Mouse (Mus musculus): ENCODE results near the gene Prkaa2. TPM values are rescaled to one million over a fixed set of nuclear protein-coding genes. Genes with fewer than 3 reads are reported as not detected.

Gene Prkaa2
- polyA plus RNA-seq, 1 experiment from 2014 or later: 2.9 TPM

DNA sequence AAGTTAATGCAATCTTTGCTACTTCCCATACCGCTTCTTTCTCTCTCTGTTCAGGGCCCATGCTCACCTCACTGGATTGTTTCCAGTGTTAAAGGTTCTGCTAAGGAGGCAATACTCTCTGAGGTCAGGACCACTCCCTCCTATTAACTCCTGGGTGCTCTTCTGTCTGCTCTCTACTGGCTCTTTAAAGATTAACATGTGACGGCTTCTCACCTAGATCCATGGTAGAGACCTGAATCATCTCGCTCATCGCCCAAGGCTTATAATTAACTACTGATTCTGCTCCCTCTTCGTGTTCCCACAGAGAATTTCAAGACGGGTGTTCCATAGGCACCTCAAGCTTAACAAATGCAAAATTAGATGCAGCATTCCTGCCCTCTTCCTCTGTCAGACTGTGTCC, 33.5 kb downstream of the Prkaa2 start:
- no peaks in the 10 kb centered on the region for H3K27me3 ChIP-seq (replicated peaks; ENCODE audit: control insufficient read depth, insufficient read depth, low read length)
- DNase-seq (ENCODE audit: low spot score) (no peak), ATAC-seq (replicated peaks; ENCODE audit: low FRiP score, low TSS enrichment, low read depth) (no peak)
- no peak overlapping the region for H3K9ac ChIP-seq (ENCODE audit: low read length)
- H3K4me1 ChIP-seq (replicated peaks; ENCODE audit: control insufficient read depth, insufficient read depth, low read length): no peaks in the 10 kb centered on the region
- H3K4me2 ChIP-seq (ENCODE audit: low read length): no peak overlapping the region
- 86% methylated on average over 6 of the region's 6 CpGs for WGBS
- no peak overlapping the region for H3K4me3 ChIP-seq (ENCODE audit: low read depth, low read length)
- no peaks in the 10 kb centered on the region for H3K9me3 ChIP-seq (ENCODE audit: control insufficient read depth, low read length)
- H3K36me3 ChIP-seq (ENCODE audit: control insufficient read depth, insufficient read depth, low read length): no peaks in the 10 kb centered on the region
- no peak overlapping the region for H3K27ac ChIP-seq (ENCODE audit: low read depth)

- no peak overlapping the region for H3K4me2 ChIP-seq (ENCODE audit: low read length)
- H3K27me3 ChIP-seq (replicated peaks; ENCODE audit: control insufficient read depth, insufficient read depth, low read length): no peaks in the 10 kb centered on the region
- no peaks in the 10 kb centered on the region for H3K9me3 ChIP-seq (ENCODE audit: control insufficient read depth, low read length)
- WGBS: 94% methylated on average over 3 of the region's 3 CpGs
- H3K4me3 ChIP-seq (ENCODE audit: low read depth, low read length): no peak overlapping the region
- H3K36me3 ChIP-seq (ENCODE audit: control insufficient read depth, insufficient read depth, low read length): no peaks in the 10 kb centered on the region
- H3K4me1 ChIP-seq (replicated peaks; ENCODE audit: control insufficient read depth, insufficient read depth, low read length): no peaks in the 10 kb centered on the region
- H3K9ac ChIP-seq (ENCODE audit: low read length): no peak overlapping the region
- H3K27ac ChIP-seq (ENCODE audit: low read depth): no peak overlapping the region
- DNase-seq (ENCODE audit: low spot score) (no peak), ATAC-seq (replicated peaks; ENCODE audit: low FRiP score, low TSS enrichment, low read depth) (no peak)
Measured at GRCm38 (mm10) chr4:105071761-105072427, 37.8 kb downstream of the Prkaa2 start.

GRCm38 (mm10) chr4:105070982-105071381, 38.7 kb downstream of the Prkaa2 start:
- Histone ChIP-seq H3K4me3 (ENCODE audit: low read depth, low read length) (no peak overlapping the region), H3K9ac (ENCODE audit: low read length) (no peak overlapping the region), H3K27ac (ENCODE audit: low read depth) (no peak overlapping the region), H3K4me2 (ENCODE audit: low read length) (no peak overlapping the region), H3K9me3 (ENCODE audit: control insufficient read depth, low read length) (no peaks in the 10 kb centered on the region), H3K4me1 (replicated peaks; ENCODE audit: control insufficient read depth, insufficient read depth, low read length) (no peaks in the 10 kb centered on the region), H3K36me3 (ENCODE audit: control insufficient read depth, insufficient read depth, low read length) (no peaks in the 10 kb centered on the region), H3K27me3 (replicated peaks; ENCODE audit: control insufficient read depth, insufficient read depth, low read length) (no peaks in the 10 kb centered on the region)
- DNase-seq (ENCODE audit: low spot score): peak; percentile 84
- no peak; the same call in 1 of the 2 replicates for ATAC-seq (replicated peaks; ENCODE audit: low FRiP score, low TSS enrichment, low read depth)
- 39% methylated on average over 3 of the region's 3 CpGs for WGBS

- no peaks in the 10 kb centered on the region for H3K27me3 ChIP-seq (replicated peaks; ENCODE audit: control insufficient read depth, insufficient read depth, low read length)
- 89% methylated on average over 5 of the region's 5 CpGs for WGBS
- H3K9me3 ChIP-seq (ENCODE audit: control insufficient read depth, low read length): no peaks in the 10 kb centered on the region
- H3K4me1 ChIP-seq (replicated peaks; ENCODE audit: control insufficient read depth, insufficient read depth, low read length): peaks cover 4% of the 10 kb centered on the region; the same call in 1 of the 2 replicates
- no peak for DNase-seq (ENCODE audit: low spot score)
- H3K4me3 ChIP-seq (ENCODE audit: low read depth, low read length): no peak overlapping the region
- ATAC-seq (replicated peaks; ENCODE audit: low FRiP score, low TSS enrichment, low read depth): no peak
- no peaks in the 10 kb centered on the region for H3K36me3 ChIP-seq (ENCODE audit: control insufficient read depth, insufficient read depth, low read length)
- no peak overlapping the region for H3K9ac ChIP-seq (ENCODE audit: low read length)
- no peak overlapping the region for H3K27ac ChIP-seq (ENCODE audit: low read depth)
- no peak overlapping the region for H3K4me2 ChIP-seq (ENCODE audit: low read length)
Measured at GRCm38 (mm10) chr4:105051291-105051690, 58.4 kb downstream of the Prkaa2 start.

GRCm38 (mm10) chr4:105050041-105050440, 59.6 kb downstream of the Prkaa2 start:
- H3K27ac ChIP-seq (ENCODE audit: low read depth): no peak overlapping the region
- ATAC-seq (replicated peaks; ENCODE audit: low FRiP score, low TSS enrichment, low read depth) (no peak), DNase-seq (ENCODE audit: low spot score) (no peak)
- no peaks in the 10 kb centered on the region for H3K27me3 ChIP-seq (replicated peaks; ENCODE audit: control insufficient read depth, insufficient read depth, low read length)
- WGBS: 71% methylated on average over 1 of the region's 1 CpGs
- no peaks in the 10 kb centered on the region for H3K36me3 ChIP-seq (ENCODE audit: control insufficient read depth, insufficient read depth, low read length)
- peaks cover 4% of the 10 kb centered on the region; the same call in 1 of the 2 replicates for H3K4me1 ChIP-seq (replicated peaks; ENCODE audit: control insufficient read depth, insufficient read depth, low read length)
- no peak overlapping the region for H3K4me2 ChIP-seq (ENCODE audit: low read length)
- H3K9me3 ChIP-seq (ENCODE audit: control insufficient read depth, low read length): no peaks in the 10 kb centered on the region
- H3K9ac ChIP-seq (ENCODE audit: low read length): no peak overlapping the region
- no peak overlapping the region for H3K4me3 ChIP-seq (ENCODE audit: low read depth, low read length)

DNA sequence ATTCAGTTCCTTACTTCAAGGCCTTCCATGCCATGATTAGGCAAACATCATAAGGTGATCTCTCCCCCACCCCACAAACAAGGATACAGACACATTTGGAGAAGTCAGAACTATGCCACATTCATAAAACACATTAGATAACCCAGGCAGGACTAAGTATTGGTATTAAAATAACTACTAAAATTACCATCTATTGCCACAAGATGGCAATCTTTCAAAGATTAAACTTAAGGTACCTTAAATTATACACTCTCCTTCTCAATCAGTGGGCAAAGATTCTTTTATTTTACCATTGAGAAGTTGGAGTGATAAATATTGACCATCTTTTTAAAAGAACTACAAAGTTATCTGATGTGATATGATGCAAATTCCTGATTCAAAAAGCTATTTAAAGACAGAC, 75.4 kb downstream of the Prkaa2 start:
- ATAC-seq (replicated peaks; ENCODE audit: low FRiP score, low TSS enrichment, low read depth): no peak
- H3K4me2 ChIP-seq (ENCODE audit: low read length): no peak overlapping the region
- no peaks in the 10 kb centered on the region for H3K36me3 ChIP-seq (ENCODE audit: control insufficient read depth, insufficient read depth, low read length)
- no peak overlapping the region for H3K4me3 ChIP-seq (ENCODE audit: low read depth, low read length)
- H3K4me1 ChIP-seq (replicated peaks; ENCODE audit: control insufficient read depth, insufficient read depth, low read length): no peaks in the 10 kb centered on the region
- no peak overlapping the region for H3K9ac ChIP-seq (ENCODE audit: low read length)
- H3K9me3 ChIP-seq (ENCODE audit: control insufficient read depth, low read length): no peaks in the 10 kb centered on the region
- DNase-seq (ENCODE audit: low spot score): no peak
- H3K27me3 ChIP-seq (replicated peaks; ENCODE audit: control insufficient read depth, insufficient read depth, low read length): no peaks in the 10 kb centered on the region
- no peak overlapping the region for H3K27ac ChIP-seq (ENCODE audit: low read depth)

- no peak for ATAC-seq (replicated peaks; ENCODE audit: low FRiP score, low TSS enrichment, low read depth)
- DNase-seq (ENCODE audit: low spot score): no peak
- 60% methylated on average over 7 of the region's 7 CpGs for WGBS
Measured at GRCm38 (mm10) chr4:105033153-105033552, 76.5 kb downstream of the Prkaa2 start.

DNA sequence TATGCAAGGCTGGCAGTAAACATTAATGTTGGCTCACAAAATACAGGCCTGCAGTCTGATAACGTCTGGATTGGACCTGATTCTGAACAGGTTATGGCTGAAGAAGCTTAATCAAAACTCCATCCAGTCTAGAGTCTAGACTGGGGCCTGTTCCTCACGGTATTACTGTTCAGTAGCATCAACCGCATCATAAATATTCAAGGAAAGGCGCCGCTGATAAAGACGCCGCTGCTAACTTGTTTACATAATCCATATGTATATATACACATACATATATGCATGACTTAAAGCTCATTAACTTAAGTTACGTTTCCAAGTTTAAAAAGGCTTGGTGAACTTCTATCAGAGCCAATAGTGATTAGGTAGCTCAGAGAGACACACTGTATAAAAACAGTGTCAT, 78.6 kb downstream of the Prkaa2 start:
- Histone ChIP-seq H3K9me3 (ENCODE audit: control insufficient read depth, low read length) (no peaks in the 10 kb centered on the region), H3K4me3 (ENCODE audit: low read depth, low read length) (no peak overlapping the region), H3K27me3 (replicated peaks; ENCODE audit: control insufficient read depth, insufficient read depth, low read length) (no peaks in the 10 kb centered on the region), H3K36me3 (ENCODE audit: control insufficient read depth, insufficient read depth, low read length) (no peaks in the 10 kb centered on the region), H3K4me2 (ENCODE audit: low read length) (no peak overlapping the region), H3K27ac (ENCODE audit: low read depth) (no peak overlapping the region), H3K9ac (ENCODE audit: low read length) (no peak overlapping the region), H3K4me1 (replicated peaks; ENCODE audit: control insufficient read depth, insufficient read depth, low read length) (no peaks in the 10 kb centered on the region)
- WGBS: 54% methylated on average over 8 of the region's 8 CpGs
- no peak for DNase-seq (ENCODE audit: low spot score)
- no peak for ATAC-seq (replicated peaks; ENCODE audit: low FRiP score, low TSS enrichment, low read depth)

More at GRCm38 (mm10) chr4:105033153-105033552, 76.5 kb downstream of the Prkaa2 start:
- Histone ChIP-seq H3K9ac (ENCODE audit: low read length) (no peak overlapping the region), H3K27ac (ENCODE audit: low read depth) (no peak overlapping the region), H3K4me2 (ENCODE audit: low read length) (no peak overlapping the region), H3K4me3 (ENCODE audit: low read depth, low read length) (no peak overlapping the region), H3K4me1 (replicated peaks; ENCODE audit: control insufficient read depth, insufficient read depth, low read length) (no peaks in the 10 kb centered on the region), H3K9me3 (ENCODE audit: control insufficient read depth, low read length) (no peaks in the 10 kb centered on the region), H3K27me3 (replicated peaks; ENCODE audit: control insufficient read depth, insufficient read depth, low read length) (no peaks in the 10 kb centered on the region), H3K36me3 (ENCODE audit: control insufficient read depth, insufficient read depth, low read length) (no peaks in the 10 kb centered on the region)

DNA sequence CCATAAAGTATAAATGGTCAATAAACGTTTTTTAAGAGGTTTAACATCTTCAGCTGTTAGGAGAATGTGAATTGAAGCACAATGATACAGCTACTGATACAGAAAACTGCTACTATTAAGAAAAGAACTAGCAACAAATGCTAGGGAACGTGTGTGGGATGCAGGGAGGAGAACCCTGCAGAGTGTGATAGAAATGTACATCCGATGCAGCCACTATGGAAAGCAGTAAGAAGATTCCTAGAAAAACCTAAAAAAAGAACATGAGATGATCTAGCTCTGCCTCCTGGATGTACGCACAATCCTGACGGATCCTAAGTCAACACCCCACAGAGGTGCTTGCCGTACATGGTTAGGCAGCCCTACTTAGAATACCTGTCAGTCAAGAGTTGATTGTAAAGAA, 82.4 kb downstream of the Prkaa2 start:
- 75% methylated on average over 6 of the region's 6 CpGs for WGBS
- Histone ChIP-seq H3K9me3 (ENCODE audit: control insufficient read depth, low read length) (no peaks in the 10 kb centered on the region), H3K4me2 (ENCODE audit: low read length) (no peak overlapping the region), H3K4me3 (ENCODE audit: low read depth, low read length) (no peak overlapping the region), H3K27me3 (replicated peaks; ENCODE audit: control insufficient read depth, insufficient read depth, low read length) (no peaks in the 10 kb centered on the region), H3K4me1 (replicated peaks; ENCODE audit: control insufficient read depth, insufficient read depth, low read length) (no peaks in the 10 kb centered on the region), H3K9ac (ENCODE audit: low read length) (no peak overlapping the region), H3K27ac (ENCODE audit: low read depth) (no peak overlapping the region), H3K36me3 (ENCODE audit: control insufficient read depth, insufficient read depth, low read length) (no peaks in the 10 kb centered on the region)
- DNase-seq (ENCODE audit: low spot score) (no peak), ATAC-seq (replicated peaks; ENCODE audit: low FRiP score, low TSS enrichment, low read depth) (no peak)
